Mouse (Mus musculus) MEL (cell line): ENCODE results near the gene Myo19. TPM values are rescaled to one million over a fixed set of nuclear protein-coding genes. Genes with fewer than 3 reads are reported as not detected.

Experiments used
- DNase-seq: peaks from one replicate; pipeline ENCODE4 v3.0.0; 2011; ENCODE audit warnings: low read depth, low spot score
- H3K27ac ChIP-seq: 2 replicates; pipeline ENCODE4 v1.5.1; 2012; ENCODE audit warnings: low read depth, mild to moderate bottlenecking, control low read depth, low read length, moderate library complexity; ENCODE audit not compliant: control insufficient read depth
- H3K27me3 ChIP-seq, 2 experiments: fragments of 150-350 bp in 1 of 2; sonication (generic) in 1 of 2; 2 replicates each; pipeline ENCODE4 v1.6.1; 2012; ENCODE audit warnings: low read length in 2 of 2, mild to moderate bottlenecking in 2 of 2, improper control_type of control experiment in 1 of 2, moderate library complexity in 1 of 2; ENCODE audit not compliant: insufficient read depth in 2 of 2, control insufficient read depth in 1 of 2
- H3K36me3 ChIP-seq, 2 experiments: 2 replicates each; pipeline ENCODE4 v1.6.1; 2012 to 2014; ENCODE audit warnings: low read length in 2 of 2, improper control_type of control experiment in 1 of 2, inconsistent platforms in 1 of 2, mild to moderate bottlenecking in 1 of 2; ENCODE audit not compliant: insufficient read depth in 2 of 2, control insufficient read depth in 1 of 2
- H3K4me1 ChIP-seq, 2 experiments: fragments of 150-350 bp in 1 of 2; sonication (generic) in 1 of 2; 2 replicates each; pipeline ENCODE4 v1.6.1; 2012; ENCODE audit warnings: low read length in 2 of 2, improper control_type of control experiment in 1 of 2, mild to moderate bottlenecking in 1 of 2; ENCODE audit not compliant: insufficient read depth in 2 of 2, control insufficient read depth in 1 of 2
- H3K4me3 ChIP-seq, 2 experiments: fragments of 150-350 bp in 1 of 2; sonication (generic) in 1 of 2; 2 replicates each; pipeline ENCODE4 v1.5.1; 2012; ENCODE audit warnings: low read depth in 2 of 2, low read length in 2 of 2, mild to moderate bottlenecking in 2 of 2, moderate library complexity in 2 of 2, control low read depth in 1 of 2, improper control_type of control experiment in 1 of 2; ENCODE audit not compliant: control insufficient read depth in 1 of 2, insufficient read depth in 1 of 2
- H3K79me2 ChIP-seq: 2 replicates; pipeline ENCODE4 v1.6.1; 2012; ENCODE audit warnings: mild to moderate bottlenecking, low read length, moderate library complexity; ENCODE audit not compliant: control insufficient read depth, poor library complexity, insufficient read depth
- H3K9ac ChIP-seq: 2 replicates; pipeline ENCODE4 v1.6.1; 2012; ENCODE audit warnings: low read depth, mild to moderate bottlenecking, control low read depth, low read length, moderate library complexity; ENCODE audit not compliant: control insufficient read depth, poor library complexity, severe bottlenecking
- H3K9me3 ChIP-seq: fragments of 150-350 bp; sonication (generic); replicated peaks from 2 replicates; pipeline ENCODE4 v1.6.1; 2012; ENCODE audit warnings: mild to moderate bottlenecking, low read length, improper control_type of control experiment, moderate library complexity; ENCODE audit not compliant: insufficient read depth
- BHLHE40 ChIP-seq: IDR thresholded peaks from 2 replicates; pipeline ENCODE4 v1.6.1; 2012; ENCODE audit warnings: low read depth, mild to moderate bottlenecking, inconsistent platforms, low read length, improper control_type of control experiment, borderline replicate concordance
- CTCF ChIP-seq, 3 experiments: IDR thresholded peaks in 2 of 3; conservative IDR thresholded peaks in 1 of 3; 2 replicates each; pipeline ENCODE4 v1.5.1; 2011 to 2012; ENCODE audit warnings: low read length in 3 of 3, low read depth in 2 of 3, mild to moderate bottlenecking in 2 of 3, improper control_type of control experiment in 1 of 3, inconsistent platforms in 1 of 3, mixed read lengths in 1 of 3, moderate library complexity in 1 of 3; ENCODE audit not compliant: control insufficient read depth in 1 of 3, insufficient read depth in 1 of 3, poor library complexity in 1 of 3, severe bottlenecking in 1 of 3
- E2F4 ChIP-seq: IDR thresholded peaks from 2 replicates; pipeline ENCODE4 v1.6.1; 2011; ENCODE audit warnings: low read depth, low read length, improper control_type of control experiment, borderline replicate concordance
- ETS1 ChIP-seq: IDR thresholded peaks from 2 replicates; pipeline ENCODE4 v1.6.1; 2012; ENCODE audit warnings: low read depth, mild to moderate bottlenecking, inconsistent platforms, low read length, improper control_type of control experiment, moderate library complexity
- GABPA ChIP-seq: IDR thresholded peaks from 2 replicates; pipeline ENCODE4 v1.6.1; 2012; ENCODE audit warnings: low read depth, mild to moderate bottlenecking, inconsistent platforms, low read length, improper control_type of control experiment, moderate library complexity
- HCFC1 ChIP-seq: IDR thresholded peaks from 2 replicates; pipeline ENCODE4 v1.6.1; 2012; ENCODE audit warnings: low read depth, mild to moderate bottlenecking, inconsistent platforms, low read length, improper control_type of control experiment, moderate library complexity
- MYC ChIP-seq: IDR thresholded peaks from 2 replicates; pipeline ENCODE4 v1.6.1; 2011; ENCODE audit warnings: low read depth, mild to moderate bottlenecking, low read length, improper control_type of control experiment, moderate library complexity
- NELFE ChIP-seq: IDR thresholded peaks from 2 replicates; pipeline ENCODE4 v1.6.1; 2011; ENCODE audit warnings: low read depth, low read length, improper control_type of control experiment
- POLR2A ChIP-seq, 2 experiments: IDR thresholded peaks; 2 replicates each; pipeline ENCODE4 v1.6.1; 2011 to 2012; ENCODE audit warnings: low read length in 2 of 2, mild to moderate bottlenecking in 2 of 2, control low read depth in 1 of 2, improper control_type of control experiment in 1 of 2, low read depth in 1 of 2, moderate library complexity in 1 of 2; ENCODE audit not compliant: control insufficient read depth in 1 of 2, insufficient read depth in 1 of 2, poor library complexity in 1 of 2
- TAL1 ChIP-seq: IDR thresholded peaks from 2 replicates; pipeline ENCODE4 v1.6.1; 2012; ENCODE audit warnings: mild to moderate bottlenecking, inconsistent platforms, low read length, moderate library complexity, mixed read lengths
- USF2 ChIP-seq, 2 experiments: IDR thresholded peaks; 2 replicates each; pipeline ENCODE4 v1.6.1; 2011 to 2012; ENCODE audit warnings: improper control_type of control experiment in 2 of 2, low read length in 2 of 2, borderline replicate concordance in 1 of 2, inconsistent platforms in 1 of 2, low read depth in 1 of 2, mild to moderate bottlenecking in 1 of 2; ENCODE audit not compliant: insufficient read depth in 1 of 2
- ZKSCAN1 ChIP-seq: IDR thresholded peaks from 2 replicates; pipeline ENCODE4 v1.6.1; 2012; ENCODE audit warnings: low read depth, mild to moderate bottlenecking, inconsistent platforms, low read length, improper control_type of control experiment, moderate library complexity
- ZMIZ1 ChIP-seq: IDR thresholded peaks from 2 replicates; pipeline ENCODE4 v1.6.1; 2012; ENCODE audit warnings: low read depth, mild to moderate bottlenecking, inconsistent platforms, low read length, improper control_type of control experiment, moderate library complexity
- polyA plus RNA-seq, 2 experiments: library from polyadenylated mRNA; stranded (reverse) in 1 of 2; unstranded in 1 of 2; fragments of >175 nt in 1 of 2; fragments of >200 nt in 1 of 2; gene quantifications; 2 replicates each; pipeline versions ENCODE4 v1.2.1 to v1.2.4; 2012; ENCODE audit warnings: low replicate concordance in 2 of 2, low read depth in 1 of 2; ENCODE audit not compliant: insufficient read length in 2 of 2, insufficient read depth in 1 of 2, missing spikeins in 1 of 2
- total RNA-seq: library from RNA; depleted of rRNA; stranded (reverse); fragments of 300-350 nt; gene quantifications from 2 replicates; pipeline ENCODE4 v1.2.3, GENCODE M21; 2012

The Myo19 gene
- total and polyA plus RNA-seq, 3 experiments, result 14.9 to 27.1 TPM; not detected in 1

DNA sequence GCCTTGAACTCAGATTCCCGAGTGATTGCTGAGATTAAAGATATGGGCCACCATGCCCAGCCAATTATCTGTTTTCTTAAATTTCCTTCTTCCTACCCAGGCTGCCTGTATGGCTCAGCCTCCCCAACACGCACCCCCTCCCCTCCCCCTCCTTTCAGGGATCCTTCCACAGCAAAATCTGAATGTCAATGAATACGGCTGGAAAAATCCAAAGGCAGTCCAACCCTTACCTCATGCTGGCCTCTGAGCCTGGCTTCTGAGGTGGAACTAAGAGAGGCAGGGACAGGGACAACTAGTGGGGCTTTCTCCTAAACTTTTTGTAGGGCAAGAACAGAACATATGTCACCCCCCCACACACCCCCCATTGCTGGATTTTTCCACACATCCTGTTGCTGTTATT, 68.2 kb downstream of the Myo19 start:
- peaks cover 3 to 16% of the 10 kb centered on the region in 2 experiments for H3K27me3 ChIP-seq
- no peaks in the 10 kb centered on the region for H3K79me2 ChIP-seq
- H3K4me1 ChIP-seq, result no peaks in the 10 kb centered on the region
- DNase-seq, result no peak
- TF ChIP-seq USF2 (IDR thresholded peaks at IDR 0.05; ENCODE audit: borderline replicate concordance in 1 of 2, insufficient read depth in 1 of 2, low read depth in 1 of 2, low read length in 2 of 2), result no peak
- no peak for TF ChIP-seq MYC
- TF ChIP-seq E2F4, result no peak
- TF ChIP-seq, all 39 proteins: peak for 0
- Histone ChIP-seq H3K9me3 (no peaks in the 10 kb centered on the region), H3K36me3 (no peaks in the 10 kb centered on the region), H3K4me3 (no peak overlapping the region), H3K9ac (no peak overlapping the region), H3K27ac (no peak overlapping the region)

DNA sequence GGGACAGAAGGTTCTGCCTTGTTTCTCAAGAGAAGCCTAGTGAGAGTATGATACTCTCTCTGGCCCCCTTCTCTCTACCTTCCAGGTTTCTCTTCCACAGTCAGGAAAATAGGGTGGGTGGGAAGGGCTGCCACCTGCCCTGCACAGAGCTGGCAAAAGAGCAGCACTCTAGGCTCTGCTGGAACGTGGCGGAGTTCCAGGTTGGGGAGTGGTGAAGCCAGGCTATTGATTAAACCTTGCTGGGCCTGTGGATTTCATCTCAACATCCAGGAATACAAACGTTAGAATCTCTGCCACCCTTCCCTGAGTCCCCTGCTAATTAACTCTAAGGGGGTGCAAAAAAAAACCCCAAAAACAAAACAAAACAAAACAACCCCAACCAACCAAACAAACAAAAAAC, 68.6 kb downstream of the Myo19 start:
- Histone ChIP-seq H3K36me3 (no peaks in the 10 kb centered on the region), H3K27ac (no peak overlapping the region), H3K9me3 (no peaks in the 10 kb centered on the region), H3K4me1 (no peaks in the 10 kb centered on the region), H3K9ac (no peak overlapping the region), H3K79me2 (no peaks in the 10 kb centered on the region), H3K27me3 (peaks cover 3 to 16% of the 10 kb centered on the region in 2 experiments), H3K4me3 (no peak overlapping the region)
- DNase-seq, result no peak
- no peak for TF ChIP-seq ZKSCAN1
- TF ChIP-seq USF2 (IDR thresholded peaks at IDR 0.05; ENCODE audit: borderline replicate concordance in 1 of 2, insufficient read depth in 1 of 2, low read depth in 1 of 2, low read length in 2 of 2), result no peak
- no peak for TF ChIP-seq POLR2A (IDR thresholded peaks at IDR 0.05; ENCODE audit: control insufficient read depth in 1 of 2, insufficient read depth in 1 of 2, low read depth in 1 of 2, low read length in 2 of 2, poor library complexity in 1 of 2)
- TF ChIP-seq MYC, result no peak

DNA sequence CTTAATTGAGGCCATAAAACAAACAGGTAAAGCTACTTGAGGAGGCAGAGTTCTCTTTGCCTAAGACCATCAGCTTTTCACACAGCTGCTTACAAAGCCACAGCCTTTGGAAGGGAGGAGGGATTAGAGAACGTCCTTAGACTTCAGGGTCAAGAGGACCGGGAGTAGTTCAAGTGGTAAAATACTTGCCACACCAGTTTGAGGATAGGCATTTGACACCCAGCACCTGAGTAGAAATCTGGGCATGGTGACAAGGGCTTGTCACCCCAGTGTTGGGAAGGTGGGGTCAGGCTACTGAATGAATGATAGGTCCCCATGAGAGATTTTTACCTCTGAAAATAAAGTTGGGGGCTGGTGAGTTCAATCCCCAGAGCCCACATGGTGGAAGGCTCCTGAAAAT, 72.7 kb downstream of the Myo19 start:
- no peak for TF ChIP-seq ZMIZ1
- TF ChIP-seq MYC, result no peak
- TF ChIP-seq ETS1, result no peak
- TF ChIP-seq TAL1, result no peak
- no peak for TF ChIP-seq POLR2A (IDR thresholded peaks at IDR 0.05; ENCODE audit: control insufficient read depth in 1 of 2, insufficient read depth in 1 of 2, low read depth in 1 of 2, low read length in 2 of 2, poor library complexity in 1 of 2)
- no peak for TF ChIP-seq BHLHE40
- TF ChIP-seq NELFE, result no peak
- TF ChIP-seq CTCF (IDR thresholded peaks at IDR 0.05 in 2 of 3, conservative IDR thresholded peaks at IDR 0.05 in 1 of 3; ENCODE audit: control insufficient read depth in 1 of 3, insufficient read depth in 1 of 3, low read depth in 2 of 3, low read length in 3 of 3, poor library complexity in 1 of 3, severe bottlenecking in 1 of 3), result no peak
- no peak for TF ChIP-seq HCFC1
- no peak for TF ChIP-seq GABPA
- no peak overlapping the region for H3K9ac ChIP-seq
- no peaks in the 10 kb centered on the region for H3K9me3 ChIP-seq
- no peaks in the 10 kb centered on the region for H3K79me2 ChIP-seq
- H3K4me1 ChIP-seq, result no peaks in the 10 kb centered on the region
- H3K36me3 ChIP-seq, result no peaks in the 10 kb centered on the region
- peaks cover 4 to 17% of the 10 kb centered on the region in 2 experiments for H3K27me3 ChIP-seq
- H3K4me3 ChIP-seq, result no peak overlapping the region
- H3K27ac ChIP-seq, result no peak overlapping the region
- DNase-seq, result no peak
